Mouse (Mus musculus): ENCODE data around the gene Insm1. TPM values are rescaled to one million over a fixed set of nuclear protein-coding genes. Genes with fewer than 3 reads are reported as not detected.

The Insm1 gene
- total and polyA plus RNA-seq, 2 experiments from 2014 or later, result 1.9 to 20.6 TPM

DNA sequence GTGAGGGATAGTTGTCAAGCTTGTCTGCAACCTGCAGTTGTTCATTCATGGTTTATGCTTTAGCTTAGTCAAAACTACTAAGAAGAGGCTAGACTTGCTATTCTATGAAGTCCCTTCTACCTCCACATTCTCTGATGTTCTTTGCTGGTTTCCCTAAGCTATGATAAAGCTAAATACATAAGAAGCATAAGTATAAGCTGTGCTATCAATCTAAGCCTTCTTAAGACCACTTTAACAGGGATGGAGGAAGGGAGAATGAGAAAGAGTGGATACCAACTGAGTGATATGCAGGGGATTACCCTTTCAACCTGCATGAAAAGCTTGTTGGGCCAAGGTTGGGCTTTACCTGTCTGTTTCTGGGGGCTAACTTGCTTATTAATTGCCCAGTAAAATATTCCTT is 33.9 kb downstream of the Insm1 start:
- no peaks in the 10 kb centered on the region for H3K9me3 ChIP-seq (ENCODE audit: low read length)
- H3K4me2 ChIP-seq (ENCODE audit: low read depth, low read length, poor library complexity, severe bottlenecking), result no peak overlapping the region
- H3K4me3 ChIP-seq (ENCODE audit: low read depth, low read length), result no peak overlapping the region
- TF ChIP-seq CTCF (IDR thresholded peaks at IDR 0.05), result no peak
- H3K27ac ChIP-seq (ENCODE audit: low read depth, low read length), result no peak overlapping the region
- no peaks in the 10 kb centered on the region for H3K27me3 ChIP-seq (ENCODE audit: insufficient read depth, low read length)
- H3K4me1 ChIP-seq (ENCODE audit: insufficient read depth, low read length), result no peaks in the 10 kb centered on the region
- H3K36me3 ChIP-seq (ENCODE audit: insufficient read depth, low read length), result no peaks in the 10 kb centered on the region
- H3K9ac ChIP-seq (replicated peaks; ENCODE audit: low read length, poor library complexity, severe bottlenecking), result no peak overlapping the region
- ATAC-seq (ENCODE audit: low FRiP score), result no peak
- no peak for DNase-seq (ENCODE audit: low spot score)

DNA sequence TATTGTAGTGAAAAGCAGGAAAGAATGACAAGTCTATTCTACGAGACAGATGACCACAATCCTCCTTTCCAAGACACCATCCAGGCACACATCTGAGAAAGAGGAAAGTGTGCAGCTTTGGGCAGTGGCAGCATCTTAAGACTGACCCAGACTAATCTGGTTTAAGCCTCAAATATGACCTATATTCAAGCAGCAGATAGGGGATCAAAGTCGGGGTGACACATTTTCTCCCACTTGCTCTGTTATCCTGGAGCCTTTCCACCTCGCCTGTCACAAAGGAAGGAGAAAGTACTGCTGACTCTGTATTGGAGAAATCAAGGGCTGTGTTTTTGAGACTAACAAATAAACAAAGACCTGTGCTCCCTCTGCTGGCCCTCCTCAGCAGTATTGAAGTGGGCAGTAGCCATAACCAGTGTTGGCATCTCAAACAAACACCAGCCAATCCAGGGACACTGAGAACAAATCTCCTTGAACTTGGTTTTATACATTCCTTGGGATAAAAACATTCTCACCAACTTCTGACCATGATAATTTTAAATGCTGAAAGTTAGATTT is 34.7 kb downstream of the Insm1 start:
- Histone ChIP-seq H3K36me3 (ENCODE audit: insufficient read depth, low read length) (no peaks in the 10 kb centered on the region), H3K4me2 (ENCODE audit: low read depth, low read length, poor library complexity, severe bottlenecking) (no peak overlapping the region), H3K4me1 (ENCODE audit: insufficient read depth, low read length) (no peaks in the 10 kb centered on the region), H3K27ac (ENCODE audit: low read depth, low read length) (no peak overlapping the region), H3K27me3 (ENCODE audit: insufficient read depth, low read length) (no peaks in the 10 kb centered on the region), H3K4me3 (ENCODE audit: low read depth, low read length) (no peak overlapping the region), H3K9me3 (ENCODE audit: low read length) (no peaks in the 10 kb centered on the region), H3K9ac (replicated peaks; ENCODE audit: low read length, poor library complexity, severe bottlenecking) (no peak overlapping the region)
- DNase-seq (ENCODE audit: low spot score) (peak; percentile 78), ATAC-seq (ENCODE audit: low FRiP score) (0 out of 2 replicates have a peak, but pooled peaks have one; percentile 53)
- TF ChIP-seq CTCF (IDR thresholded peaks at IDR 0.05), result peak; percentile 71
- WGBS, result 41% methylated on average over 3 of the region's 3 CpGs

DNA sequence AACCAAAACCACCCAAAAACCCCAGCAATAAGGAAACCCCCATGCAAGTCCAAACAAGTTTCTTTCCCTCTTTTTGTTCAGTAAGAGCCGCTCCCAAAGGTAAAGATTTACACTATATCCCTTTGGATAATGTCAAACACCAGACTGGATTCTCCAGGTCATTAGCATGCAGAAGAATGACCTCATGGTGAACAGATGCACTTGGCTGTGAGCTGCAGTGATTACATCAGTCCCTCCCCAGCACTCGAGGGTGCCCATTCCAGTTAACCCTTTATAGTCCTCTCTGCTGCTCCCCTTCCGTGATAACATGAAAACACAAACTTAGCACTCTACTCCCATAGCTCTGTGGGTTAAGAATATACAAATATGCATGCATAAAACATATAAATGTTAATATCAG is 35.3 kb downstream of the Insm1 start:
- ATAC-seq (ENCODE audit: low FRiP score) (no peak), DNase-seq (ENCODE audit: low spot score) (peak; percentile 76)
- Histone ChIP-seq H3K4me1 (ENCODE audit: insufficient read depth, low read length) (no peaks in the 10 kb centered on the region), H3K9me3 (ENCODE audit: low read length) (no peaks in the 10 kb centered on the region), H3K9ac (replicated peaks; ENCODE audit: low read length, poor library complexity, severe bottlenecking) (no peak overlapping the region), H3K4me3 (ENCODE audit: low read depth, low read length) (no peak overlapping the region), H3K4me2 (ENCODE audit: low read depth, low read length, poor library complexity, severe bottlenecking) (no peak overlapping the region), H3K27ac (ENCODE audit: low read depth, low read length) (no peak overlapping the region), H3K36me3 (ENCODE audit: insufficient read depth, low read length) (no peaks in the 10 kb centered on the region), H3K27me3 (ENCODE audit: insufficient read depth, low read length) (no peaks in the 10 kb centered on the region)
- no peak for TF ChIP-seq CTCF (IDR thresholded peaks at IDR 0.05)
- WGBS, result 25% methylated on average over 3 of the region's 3 CpGs

DNA sequence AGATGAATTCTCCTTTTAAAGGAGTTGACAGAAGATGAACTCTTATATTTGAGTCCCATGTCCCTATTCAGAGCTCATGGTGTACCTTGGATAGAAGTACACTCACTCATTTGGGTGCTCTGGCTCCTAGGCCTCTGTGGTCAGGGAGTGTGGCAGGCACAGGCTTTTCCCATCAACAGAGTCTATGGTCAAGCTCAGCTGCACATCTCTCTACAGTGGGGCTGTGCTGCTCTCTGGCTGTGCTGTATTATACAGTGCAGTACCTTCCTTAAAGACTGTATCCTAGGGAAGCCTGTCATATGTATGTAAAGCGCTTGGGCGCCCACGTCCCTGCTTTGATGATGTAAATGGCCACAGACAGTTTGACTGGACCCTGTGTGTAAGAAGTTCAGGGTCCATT is 35.9 kb downstream of the Insm1 start:
- Histone ChIP-seq H3K4me2 (ENCODE audit: low read depth, low read length, poor library complexity, severe bottlenecking) (no peak overlapping the region), H3K9me3 (ENCODE audit: low read length) (no peaks in the 10 kb centered on the region), H3K27me3 (ENCODE audit: insufficient read depth, low read length) (no peaks in the 10 kb centered on the region), H3K4me3 (ENCODE audit: low read depth, low read length) (no peak overlapping the region), H3K4me1 (ENCODE audit: insufficient read depth, low read length) (no peaks in the 10 kb centered on the region), H3K9ac (replicated peaks; ENCODE audit: low read length, poor library complexity, severe bottlenecking) (no peak overlapping the region), H3K36me3 (ENCODE audit: insufficient read depth, low read length) (no peaks in the 10 kb centered on the region), H3K27ac (ENCODE audit: low read depth, low read length) (no peak overlapping the region)
- WGBS, result 72% methylated on average over 3 of the region's 3 CpGs
- no peak for TF ChIP-seq CTCF (IDR thresholded peaks at IDR 0.05)
- DNase-seq (ENCODE audit: low spot score) (no peak), ATAC-seq (ENCODE audit: low FRiP score) (no peak)

DNA sequence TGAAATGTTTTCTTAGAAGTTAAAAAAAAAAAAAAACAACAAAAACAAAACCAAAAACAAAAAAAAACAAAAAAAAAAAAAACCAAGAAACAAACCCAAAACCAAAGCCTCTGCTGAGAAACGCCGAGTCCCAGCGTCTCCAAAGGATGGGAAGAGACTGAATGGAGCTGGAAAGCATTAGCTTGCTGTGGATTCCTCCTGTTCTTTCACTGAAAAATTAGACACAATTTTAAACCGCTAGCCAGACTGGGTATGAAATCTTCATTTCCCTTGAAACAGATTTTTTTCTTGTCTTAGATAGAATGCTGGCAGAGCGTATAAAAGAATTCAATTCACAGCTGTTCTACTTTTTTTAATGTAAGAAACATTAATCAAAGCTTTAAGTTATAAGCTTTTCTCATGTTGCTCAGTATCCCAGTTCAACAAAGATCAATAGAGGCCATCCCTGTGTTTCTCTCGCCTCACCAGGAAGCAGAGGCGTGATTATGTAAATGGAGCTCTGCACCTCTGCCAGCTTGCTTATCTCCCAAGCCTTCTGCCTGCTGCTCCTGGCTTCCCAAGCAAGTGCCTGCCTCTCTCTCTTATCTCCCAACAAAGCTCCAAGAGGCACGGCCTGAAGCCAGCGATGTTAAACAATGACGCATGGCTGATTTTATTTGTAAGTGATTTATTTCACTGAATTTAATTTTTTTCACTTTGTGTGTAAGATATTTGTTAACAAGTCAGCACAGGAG is 37.2 kb downstream of the Insm1 start:
- H3K4me2 ChIP-seq (ENCODE audit: low read depth, low read length, poor library complexity, severe bottlenecking), result no peak overlapping the region
- H3K4me1 ChIP-seq (ENCODE audit: insufficient read depth, low read length), result no peaks in the 10 kb centered on the region
- H3K36me3 ChIP-seq (ENCODE audit: insufficient read depth, low read length), result no peaks in the 10 kb centered on the region
- TF ChIP-seq CTCF (IDR thresholded peaks at IDR 0.05), result no peak
- 17% methylated on average over 10 of the region's 10 CpGs for WGBS
- DNase-seq (ENCODE audit: low spot score) (peak; percentile 62), ATAC-seq (ENCODE audit: low FRiP score) (0 out of 2 replicates have a peak, but pooled peaks have one; percentile 48)
- no peak overlapping the region for H3K9ac ChIP-seq (replicated peaks; ENCODE audit: low read length, poor library complexity, severe bottlenecking)
- no peak overlapping the region for H3K4me3 ChIP-seq (ENCODE audit: low read depth, low read length)
- peak overlapping the region; percentile 44 for H3K27ac ChIP-seq (ENCODE audit: low read depth, low read length)
- H3K27me3 ChIP-seq (ENCODE audit: insufficient read depth, low read length), result no peaks in the 10 kb centered on the region
- no peaks in the 10 kb centered on the region for H3K9me3 ChIP-seq (ENCODE audit: low read length)

DNA sequence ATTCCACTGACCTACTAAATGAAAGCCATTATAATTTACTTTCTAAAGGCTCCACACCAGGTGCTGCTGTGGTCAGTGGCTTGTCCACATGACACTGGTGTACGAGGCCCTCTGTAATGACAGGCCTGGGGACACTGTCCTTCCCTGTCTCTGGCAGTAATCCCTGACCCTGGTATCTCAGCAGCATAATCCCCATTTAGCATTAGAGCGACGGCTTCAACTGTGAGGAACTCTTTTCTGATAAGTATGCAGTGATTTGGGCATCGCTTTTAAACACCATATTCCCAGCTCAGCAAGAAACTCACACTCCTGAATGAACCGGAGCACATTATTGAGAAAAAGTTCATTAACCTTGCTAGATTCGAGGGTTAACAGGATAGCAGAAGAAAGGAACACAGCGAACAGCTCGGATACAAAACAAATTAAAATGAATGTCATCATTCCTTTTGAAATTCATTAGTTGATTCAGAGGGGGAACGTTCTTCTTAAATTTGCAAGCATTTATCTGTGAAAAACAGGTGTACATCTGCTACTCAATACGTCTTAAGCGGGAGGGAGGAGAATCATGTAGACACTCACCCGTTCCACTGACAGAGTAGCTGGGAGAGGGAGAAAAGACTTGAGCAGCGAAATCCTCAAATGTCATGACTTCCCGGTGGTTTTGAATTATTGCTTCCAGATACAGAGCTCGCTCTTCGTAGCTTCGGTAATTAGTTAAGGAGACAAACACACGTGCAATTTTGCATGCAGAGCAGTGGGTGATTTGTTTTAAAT is 38.3 kb downstream of the Insm1 start:
- H3K9ac ChIP-seq (replicated peaks; ENCODE audit: low read length, poor library complexity, severe bottlenecking), result 0 out of 2 replicates have a peak overlapping the region, but pooled peaks have one; percentile 8

More for the DNA sequence above, 38.3 kb downstream of the Insm1 start:
- H3K27ac ChIP-seq (ENCODE audit: low read depth, low read length), result peak overlapping the region; percentile 33
- no peak for TF ChIP-seq CTCF (IDR thresholded peaks at IDR 0.05)
- H3K4me1 ChIP-seq (ENCODE audit: insufficient read depth, low read length), result no peaks in the 10 kb centered on the region
- 28% methylated on average over 18 of the region's 18 CpGs for WGBS
- H3K27me3 ChIP-seq (ENCODE audit: insufficient read depth, low read length), result no peaks in the 10 kb centered on the region
- H3K9me3 ChIP-seq (ENCODE audit: low read length), result no peaks in the 10 kb centered on the region
- ATAC-seq (ENCODE audit: low FRiP score), result no peak
- DNase-seq (ENCODE audit: low spot score), result no peak
- peak overlapping the region; percentile 22; the same call in 1 of the 2 replicates for H3K4me2 ChIP-seq (ENCODE audit: low read depth, low read length, poor library complexity, severe bottlenecking)
- H3K4me3 ChIP-seq (ENCODE audit: low read depth, low read length), result no peak overlapping the region
- H3K36me3 ChIP-seq (ENCODE audit: insufficient read depth, low read length), result no peaks in the 10 kb centered on the region
